Mouse (Mus musculus) C2C12 (cell line): ENCODE measurements around the gene Snrnp27.

Experiments
- CEBPB ChIP-seq: IDR thresholded peaks from one replicate; pipeline ENCODE4 v1.6.1; 2011; ENCODE audit warnings: low read depth, mild to moderate bottlenecking, control low read depth, moderate library complexity
- CTCF ChIP-seq: IDR thresholded peaks from one replicate; pipeline ENCODE4 v1.5.1; 2011; ENCODE audit not compliant: control insufficient read depth, insufficient read depth, insufficient read length
- FOSL1 ChIP-seq: IDR thresholded peaks from one replicate; pipeline ENCODE4 v1.8.0; 2011; ENCODE audit warnings: mild to moderate bottlenecking, low read length; ENCODE audit not compliant: poor library complexity, insufficient read depth, severe bottlenecking
- MAX ChIP-seq: IDR thresholded peaks from one replicate; pipeline ENCODE4 v1.6.1; 2011; ENCODE audit warnings: mild to moderate bottlenecking, control low read depth
- MYOD1 ChIP-seq: IDR thresholded peaks from one replicate; pipeline ENCODE4 v1.6.1; 2011; ENCODE audit warnings: low read depth; ENCODE audit not compliant: control insufficient read depth, insufficient read length
- MYOG ChIP-seq: IDR thresholded peaks from one replicate; pipeline ENCODE4 v1.6.1; 2011; ENCODE audit not compliant: control insufficient read depth, insufficient read length; ENCODE audit errors: extremely low read depth
- USF1 ChIP-seq: IDR thresholded peaks from one replicate; pipeline ENCODE4 v1.6.1; 2011; ENCODE audit warnings: low read depth, mild to moderate bottlenecking, control low read depth, moderate library complexity

DNA sequence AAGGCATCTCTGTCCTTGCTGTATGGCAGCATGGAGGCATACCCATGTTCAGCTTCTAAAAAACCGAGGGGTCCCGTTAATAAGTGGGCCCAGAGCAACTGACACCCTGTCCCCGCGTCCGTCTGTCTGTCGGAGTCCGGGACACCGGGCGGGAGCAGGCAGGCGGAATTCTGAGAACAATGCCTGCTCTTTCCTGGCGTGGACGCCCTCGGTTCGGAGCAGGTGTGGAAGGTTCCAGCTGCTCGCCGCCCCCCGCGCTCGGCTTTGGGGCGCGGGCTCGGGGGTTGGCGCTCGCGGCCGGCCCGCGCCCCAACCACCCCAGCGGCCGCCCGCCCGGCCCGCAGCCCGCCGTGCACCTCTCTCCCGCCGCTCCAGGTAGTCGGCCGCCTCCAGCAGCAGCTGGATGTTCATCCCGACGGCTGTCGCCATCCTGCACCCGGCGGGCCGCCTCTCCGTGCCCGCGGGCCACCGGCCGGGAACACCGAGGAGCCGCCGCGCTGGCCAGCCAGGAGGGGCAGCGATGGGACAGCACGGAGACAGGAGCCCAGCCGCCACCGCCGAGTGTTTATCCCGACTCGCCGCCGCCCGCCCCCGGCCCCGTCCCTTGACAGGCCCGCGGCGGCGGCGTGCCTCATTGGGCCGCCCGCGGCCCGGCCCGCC lies 15.6 kb downstream of the Snrnp27 start, which contains the start of gene Mxd1:
- no peak for TF ChIP-seq CTCF
- TF ChIP-seq MYOD1, result no peak
- TF ChIP-seq MYOG, result no peak
- TF ChIP-seq USF1, result no peak
- TF ChIP-seq MAX, result no peak
- TF ChIP-seq CEBPB, result no peak
- TF ChIP-seq FOSL1, result no peak
